Mouse (Mus musculus) heart, embryonic 12.5 days (tissue): Measurements from ENCODE around the gene Srgn. TPM values are rescaled to one million over a fixed set of nuclear protein-coding genes. Genes with fewer than 3 reads are reported as not detected.

Experiments
- ATAC-seq: fragments of 200-750 bp; cut with Nextera tagmentation; 2 replicates; pipeline ENCODE4 v1.8.0; 2017; ENCODE audit warnings: moderate TSS enrichment, moderate library complexity; ENCODE audit not compliant: insufficient number of reproducible peaks, low FRiP score
- H3K27ac ChIP-seq: fragments of 300-500 bp; sonication (generic); 2 replicates; pipeline ENCODE4 v1.5.1; 2016; ENCODE audit warnings: mild to moderate bottlenecking, moderate library complexity; ENCODE audit not compliant: poor library complexity, severe bottlenecking
- H3K27me3 ChIP-seq: fragments of 300-500 bp; sonication (generic); replicated peaks from 2 replicates; pipeline ENCODE4 v1.6.1; 2016; ENCODE audit warnings: mild to moderate bottlenecking, moderate library complexity
- H3K36me3 ChIP-seq: fragments of 300-500 bp; sonication (generic); 2 replicates; pipeline ENCODE4 v1.6.1; 2016; ENCODE audit warnings: mild to moderate bottlenecking, moderate library complexity
- H3K4me1 ChIP-seq: fragments of 300-500 bp; sonication (generic); replicated peaks from 2 replicates; pipeline ENCODE4 v1.6.1; 2016; ENCODE audit warnings: mild to moderate bottlenecking
- H3K4me2 ChIP-seq: fragments of 300-500 bp; sonication (generic); 2 replicates; pipeline ENCODE4 v1.6.1; 2016; ENCODE audit warnings: mild to moderate bottlenecking, moderate library complexity
- H3K4me3 ChIP-seq: fragments of 300-500 bp; sonication (generic); 2 replicates; pipeline ENCODE4 v1.5.1; 2016; ENCODE audit warnings: mild to moderate bottlenecking
- H3K9ac ChIP-seq: fragments of 300-500 bp; sonication (generic); 2 replicates; pipeline ENCODE4 v1.6.1; 2016; ENCODE audit warnings: mild to moderate bottlenecking, moderate library complexity
- H3K9me3 ChIP-seq: fragments of 300-500 bp; sonication (generic); replicated peaks from 2 replicates; pipeline ENCODE4 v1.6.1; 2016; ENCODE audit warnings: mild to moderate bottlenecking, moderate library complexity
- WGBS: fragments of 180-500 bp; shearing (Covaris S2); methylation state at CpG from one replicate; pipeline ENCODE4 v1.1.7; 2016; 5-methylcytosine and 5-hydroxymethylcytosine counted together
- polyA plus RNA-seq: library from polyadenylated mRNA; unstranded; fragments of >200 nt; fragmentation: Nextera tagmentation; extraction: Ambion mirVana; gene quantifications from 2 replicates; pipeline ENCODE4 v1.2.1, GENCODE M21; 2016

Gene Srgn
- polyA plus RNA-seq, result 6.0 and 8.5 TPM in 2 replicates

- Histone ChIP-seq H3K9me3 (no peaks in the 10 kb centered on the region), H3K4me3 (no peak within 1 kb of the TSS), H3K27ac (no peak within 1 kb of the TSS), H3K4me1 (peaks cover 5% of the 10 kb centered on the region; the same call in 1 of the 2 replicates), H3K36me3 (no peaks in the 10 kb centered on the region), H3K27me3 (no peaks in the 10 kb centered on the region), H3K9ac (no peak within 1 kb of the TSS), H3K4me2 (no peak within 1 kb of the TSS)
- 89% methylated on average over 14 of the region's 14 CpGs for WGBS
- no peak for ATAC-seq
Measured at GRCm38 (mm10) chr10:62527351-62527750, at the start of gene Srgn. Gene Srgn, minus strand, starts transcription at chr10:62527451.

- peaks cover 41% of the 10 kb centered on the region for H3K36me3 ChIP-seq
- H3K27me3 ChIP-seq, result no peaks in the 10 kb centered on the region
- no peak overlapping the region for H3K4me3 ChIP-seq
- H3K9me3 ChIP-seq, result no peaks in the 10 kb centered on the region
- H3K4me2 ChIP-seq, result no peak overlapping the region
- no peak overlapping the region for H3K9ac ChIP-seq
- WGBS, result 87% methylated on average over 13 of the region's 13 CpGs
- peaks cover 13% of the 10 kb centered on the region for H3K4me1 ChIP-seq
- ATAC-seq, result no peak
- H3K27ac ChIP-seq, result no peak overlapping the region
Measured at GRCm38 (mm10) chr10:62575001-62575400, 47.8 kb upstream of the Srgn start.

GRCm38 (mm10) chr10:62570126-62570871 lies 43.0 kb upstream of the Srgn start:
- Histone ChIP-seq H3K27ac (no peak overlapping the region), H3K4me2 (no peak overlapping the region), H3K4me1 (no peaks in the 10 kb centered on the region), H3K27me3 (no peaks in the 10 kb centered on the region), H3K36me3 (peaks cover 80% of the 10 kb centered on the region), H3K9ac (no peak overlapping the region), H3K4me3 (no peak overlapping the region), H3K9me3 (peaks cover 3% of the 10 kb centered on the region; the same call in 1 of the 2 replicates)
- 92% methylated on average over 7 of the region's 7 CpGs for WGBS
- ATAC-seq, result no peak

GRCm38 (mm10) chr10:62568861-62569260 lies 41.6 kb upstream of the Srgn start:
- Histone ChIP-seq H3K4me1 (no peaks in the 10 kb centered on the region), H3K36me3 (peaks cover 83% of the 10 kb centered on the region), H3K27ac (no peak overlapping the region), H3K9ac (no peak overlapping the region), H3K27me3 (no peaks in the 10 kb centered on the region), H3K9me3 (peaks cover 3% of the 10 kb centered on the region; the same call in 1 of the 2 replicates), H3K4me3 (no peak overlapping the region), H3K4me2 (no peak overlapping the region)
- WGBS, result 73% methylated on average over 4 of the region's 4 CpGs
- ATAC-seq, result no peak

DNA sequence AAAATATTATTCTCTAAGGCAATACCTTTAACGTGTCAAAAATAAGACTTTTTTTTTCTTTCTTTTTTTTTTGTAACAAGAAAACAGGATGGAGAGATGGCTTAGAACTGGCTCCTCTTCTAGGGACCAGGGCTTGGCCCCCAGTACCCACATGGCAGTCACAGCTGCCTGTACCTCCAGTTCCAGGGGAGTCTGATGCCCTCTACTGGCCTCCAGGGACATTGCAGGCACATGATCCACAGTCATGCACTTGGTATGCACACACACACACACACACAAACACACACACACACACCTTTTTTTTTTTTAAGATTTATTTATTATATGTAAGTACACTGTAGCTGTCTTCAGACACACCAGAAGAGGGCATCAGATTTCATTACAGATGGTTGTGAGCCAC lies 30.5 kb upstream of the Srgn start:
- Histone ChIP-seq H3K4me3 (no peak overlapping the region), H3K4me1 (no peaks in the 10 kb centered on the region), H3K36me3 (peaks cover 57% of the 10 kb centered on the region), H3K4me2 (no peak overlapping the region), H3K27ac (no peak overlapping the region), H3K9me3 (no peaks in the 10 kb centered on the region), H3K27me3 (no peaks in the 10 kb centered on the region), H3K9ac (no peak overlapping the region)
- ATAC-seq, result no peak
- 77% methylated on average over 1 of the region's 1 CpGs for WGBS

DNA sequence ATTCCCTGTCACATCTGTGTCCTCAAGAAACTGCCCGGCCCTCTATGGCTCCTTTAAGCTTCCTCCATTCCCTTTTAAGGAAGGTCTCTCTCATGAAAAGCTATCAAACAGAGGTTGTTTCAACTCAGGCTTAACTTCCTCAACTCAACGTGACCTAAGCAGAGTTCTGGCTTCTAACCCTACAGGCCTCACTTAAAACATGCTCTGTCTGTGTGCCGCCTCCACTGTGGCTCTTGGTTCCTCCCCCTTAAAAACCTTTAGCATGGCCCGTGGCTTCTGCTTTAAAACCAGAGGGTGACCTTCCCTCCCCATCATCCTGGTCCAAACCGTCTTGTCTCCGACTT lies 29.3 kb upstream of the Srgn start:
- no peaks in the 10 kb centered on the region for H3K27me3 ChIP-seq
- H3K9ac ChIP-seq, result no peak overlapping the region
- H3K4me2 ChIP-seq, result no peak overlapping the region
- H3K27ac ChIP-seq, result no peak overlapping the region
- H3K36me3 ChIP-seq, result peaks cover 45% of the 10 kb centered on the region
- WGBS, result 81% methylated on average over 6 of the region's 6 CpGs
- no peak for ATAC-seq
- H3K9me3 ChIP-seq, result no peaks in the 10 kb centered on the region
- H3K4me3 ChIP-seq, result no peak overlapping the region
- no peaks in the 10 kb centered on the region for H3K4me1 ChIP-seq

- no peak overlapping the region for H3K9ac ChIP-seq
- no peaks in the 10 kb centered on the region for H3K4me1 ChIP-seq
- H3K4me3 ChIP-seq, result no peak overlapping the region
- H3K4me2 ChIP-seq, result no peak overlapping the region
- no peak for ATAC-seq
- 71% methylated on average over 11 of the region's 11 CpGs for WGBS
- H3K27ac ChIP-seq, result no peak overlapping the region
- H3K9me3 ChIP-seq, result no peaks in the 10 kb centered on the region
- peaks cover 42% of the 10 kb centered on the region for H3K36me3 ChIP-seq
- H3K27me3 ChIP-seq, result no peaks in the 10 kb centered on the region
Measured at GRCm38 (mm10) chr10:62555705-62556557, 28.7 kb upstream of the Srgn start.

DNA sequence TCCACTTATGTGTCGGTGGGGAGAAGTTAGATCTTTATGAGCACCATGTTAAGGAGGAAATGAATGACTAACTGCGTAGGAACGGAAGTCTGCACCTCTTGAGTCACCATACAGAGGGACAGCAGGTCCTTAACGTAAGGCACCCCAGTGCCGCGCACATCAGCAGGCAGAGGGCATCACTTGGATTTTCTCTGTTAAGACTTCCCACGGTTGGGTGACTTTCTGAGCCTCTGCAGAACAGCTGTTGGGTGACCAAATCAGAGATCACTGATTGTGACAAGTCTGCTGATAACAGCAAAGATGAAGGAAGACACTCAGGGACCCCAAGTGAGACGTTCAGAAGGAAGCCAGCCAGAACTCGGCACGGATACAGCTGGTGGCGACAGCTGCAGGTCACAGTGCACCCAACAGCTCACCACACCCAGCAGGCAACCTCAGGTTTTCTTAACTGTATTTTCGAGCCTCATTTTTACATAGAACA lies 26.4 kb upstream of the Srgn start:
- Histone ChIP-seq H3K27me3 (no peaks in the 10 kb centered on the region), H3K4me2 (no peak overlapping the region), H3K4me3 (no peak overlapping the region), H3K27ac (no peak overlapping the region), H3K9me3 (no peaks in the 10 kb centered on the region), H3K36me3 (peaks cover 19% of the 10 kb centered on the region), H3K9ac (no peak overlapping the region), H3K4me1 (peaks cover 3% of the 10 kb centered on the region; the same call in 1 of the 2 replicates)
- no peak for ATAC-seq
- WGBS, result 60% methylated on average over 12 of the region's 12 CpGs

- no peak overlapping the region for H3K4me3 ChIP-seq
- H3K4me2 ChIP-seq, result no peak overlapping the region
- no peaks in the 10 kb centered on the region for H3K36me3 ChIP-seq
- ATAC-seq, result no peak
- no peak overlapping the region for H3K9ac ChIP-seq
- 79% methylated on average over 7 of the region's 7 CpGs for WGBS
- H3K9me3 ChIP-seq, result no peaks in the 10 kb centered on the region
- H3K4me1 ChIP-seq, result peaks cover 3% of the 10 kb centered on the region; the same call in 1 of the 2 replicates
- H3K27me3 ChIP-seq, result no peaks in the 10 kb centered on the region
- H3K27ac ChIP-seq, result no peak overlapping the region
Measured at GRCm38 (mm10) chr10:62550787-62551300, 23.6 kb upstream of the Srgn start.

- Histone ChIP-seq H3K27ac (no peak overlapping the region), H3K27me3 (no peaks in the 10 kb centered on the region), H3K9ac (no peak overlapping the region), H3K36me3 (no peaks in the 10 kb centered on the region), H3K4me2 (peak overlapping the region; percentile 7; the same call in 1 of the 2 replicates), H3K9me3 (no peaks in the 10 kb centered on the region), H3K4me1 (peaks cover 3% of the 10 kb centered on the region; the same call in 1 of the 2 replicates), H3K4me3 (no peak overlapping the region)
- 30% methylated on average over 13 of the region's 16 CpGs for WGBS
- ATAC-seq, result 0 out of 2 replicates have a peak, but pooled peaks have one; percentile 29
Measured at GRCm38 (mm10) chr10:62549523-62550166, 22.4 kb upstream of the Srgn start.
